Mouse (Mus musculus) thymus, adult 18-20 months (tissue): Measurements from ENCODE around the gene Spire2.

ENCODE experiments used
- DNase-seq, 2 experiments: peaks; one replicate each; pipeline ENCODE4 v3.0.0; 2022; ENCODE audit warnings: mixed read lengths in 2 of 2

The Spire2 gene

DNA sequence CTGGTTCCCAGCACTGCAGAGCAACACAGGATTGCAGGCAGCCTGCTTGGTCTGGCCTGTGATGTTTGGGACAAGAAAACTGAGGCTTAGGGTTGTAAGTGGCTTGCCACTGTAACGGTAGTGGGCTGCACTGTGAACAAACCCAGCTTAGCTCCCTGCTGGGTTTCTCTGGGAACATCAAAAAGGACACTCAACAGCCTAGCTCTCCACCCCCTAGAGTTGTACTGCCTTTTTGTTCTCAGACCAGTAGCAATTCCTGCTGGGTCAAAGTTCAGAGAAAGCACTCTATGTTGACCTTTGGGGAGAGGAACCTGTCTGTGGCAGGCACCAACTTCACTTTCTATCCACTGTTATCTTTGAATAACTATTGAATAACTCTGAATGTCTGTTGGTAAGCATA lies 2.0 kb downstream of the Spire2 start:
- no peak for DNase-seq

DNA sequence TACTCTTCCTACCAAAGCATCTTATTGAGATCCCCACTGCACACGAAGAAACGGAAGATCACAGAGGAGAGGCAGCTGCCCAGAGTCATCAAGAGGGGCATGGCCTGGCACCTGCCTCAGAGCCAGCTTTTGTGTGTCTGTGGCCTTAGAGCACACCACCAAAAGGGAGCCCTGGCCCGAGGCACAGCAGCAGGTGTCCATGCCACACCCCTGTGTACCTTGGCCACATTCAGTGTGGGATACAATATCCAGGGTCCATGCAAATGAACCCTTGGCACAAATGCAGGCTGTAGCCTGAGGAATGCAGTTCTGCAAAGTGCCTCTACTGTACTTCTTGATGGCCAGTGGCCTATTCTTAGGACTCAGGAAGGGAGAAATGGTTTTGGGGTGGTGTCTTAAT lies 5.0 kb downstream of the Spire2 start:
- DNase-seq, result no peak

- no peak for DNase-seq
Observed at GRCm38 (mm10) chr8:123340071-123340470, 7.6 kb downstream of the Spire2 start.

GRCm38 (mm10) chr8:123341040-123342015 lies 8.8 kb downstream of the Spire2 start:
- DNase-seq, result no peak

- DNase-seq, result no peak
Observed at GRCm38 (mm10) chr8:123342253-123342652, 9.7 kb downstream of the Spire2 start.

- DNase-seq, result no peak
Observed at GRCm38 (mm10) chr8:123342911-123343310, 10.4 kb downstream of the Spire2 start.

- no peak for DNase-seq
Observed at GRCm38 (mm10) chr8:123343422-123343821, 10.9 kb downstream of the Spire2 start.

DNA sequence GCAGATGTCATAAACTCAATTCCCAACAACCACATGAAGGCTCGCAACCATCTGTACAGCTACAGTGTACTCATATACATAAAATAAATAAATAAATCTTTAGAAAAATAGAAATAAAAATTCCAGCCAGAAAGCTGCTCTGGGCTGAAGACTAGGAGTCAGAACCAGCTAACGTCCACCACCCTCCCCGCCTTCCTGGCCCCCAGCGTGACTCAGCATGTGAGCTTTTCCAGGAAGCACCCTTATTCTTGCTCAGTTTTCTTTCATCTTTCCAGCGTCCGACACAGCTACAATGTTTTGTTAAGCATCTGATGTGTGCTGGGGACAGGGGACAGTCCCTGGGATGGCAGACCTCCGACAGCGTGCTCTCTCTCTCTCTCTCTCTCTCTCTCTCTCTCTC lies 12.6 kb downstream of the Spire2 start:
- DNase-seq, result no peak

DNA sequence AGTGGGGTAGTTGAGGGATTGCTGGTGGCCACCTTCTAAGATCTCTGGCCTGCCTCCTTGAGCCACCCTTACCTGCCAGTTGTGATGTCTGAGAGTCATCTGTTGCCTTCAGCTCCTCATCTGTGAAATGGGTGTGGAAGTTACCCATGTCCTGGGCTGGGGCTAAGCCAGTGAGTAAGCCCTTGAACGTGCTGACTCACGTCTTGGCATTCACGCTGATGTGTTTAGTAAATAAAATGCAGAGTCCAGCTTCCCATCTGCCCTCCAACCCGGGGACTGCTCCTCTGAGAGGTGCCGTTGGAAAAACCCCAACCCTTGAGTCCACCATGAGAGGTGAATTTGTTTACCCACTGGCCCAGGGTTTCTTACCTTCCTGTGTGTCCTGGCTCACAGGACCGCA lies 13.3 kb downstream of the Spire2 start:
- DNase-seq, result no peak

GRCm38 (mm10) chr8:123347293-123347692 lies 14.8 kb downstream of the Spire2 start:
- DNase-seq, result no peak

DNA sequence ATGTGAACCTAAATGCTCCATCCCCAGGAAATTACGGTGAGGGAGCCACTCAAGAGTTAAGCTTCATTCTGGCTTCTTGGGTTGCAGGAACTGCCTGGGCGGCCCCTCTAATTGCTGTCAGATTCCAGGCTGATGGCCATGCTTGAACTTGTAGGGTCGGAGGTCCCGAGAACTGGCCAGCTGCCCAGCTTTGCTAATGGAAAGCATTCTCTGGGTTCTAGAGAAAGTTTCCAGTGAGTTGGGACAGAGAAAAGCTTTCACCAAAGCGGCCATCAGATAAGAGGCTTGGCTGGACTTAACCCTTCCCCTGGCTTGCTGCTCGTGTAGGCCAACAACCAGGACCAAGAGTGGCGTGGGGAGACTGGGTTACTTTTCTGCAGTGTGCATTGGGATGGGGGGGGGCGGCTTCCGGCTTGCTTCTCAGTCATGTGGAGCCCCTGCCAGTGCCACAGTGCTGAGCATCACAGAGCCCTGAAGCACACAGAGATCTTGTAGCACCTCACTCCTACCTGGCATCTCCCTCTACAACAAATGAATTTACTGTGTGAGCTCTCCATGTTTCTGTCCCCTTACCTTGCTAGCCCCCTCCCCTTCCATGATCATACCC lies 15.8 kb downstream of the Spire2 start:
- DNase-seq, result no peak

DNA sequence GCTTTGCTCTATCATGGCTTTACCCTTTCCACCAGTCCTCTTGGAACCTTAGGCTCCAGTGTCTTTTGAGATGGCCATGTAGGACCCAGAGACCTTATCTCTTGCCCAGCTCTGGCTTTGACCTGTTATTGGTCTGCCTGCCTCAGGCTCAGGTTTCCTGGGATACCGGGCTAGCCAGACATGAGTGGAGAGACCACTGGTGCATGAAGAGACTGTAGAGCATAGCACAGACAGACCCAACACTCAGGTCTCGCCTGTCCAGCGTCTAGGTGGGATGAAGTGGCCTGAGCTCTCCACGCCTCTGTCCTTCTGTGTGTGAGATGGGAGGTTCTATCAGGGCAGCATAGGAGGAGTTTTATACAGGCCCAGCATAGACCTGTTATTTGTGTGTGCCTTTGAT lies 16.6 kb downstream of the Spire2 start:
- DNase-seq, result no peak

GRCm38 (mm10) chr8:123352118-123352517 lies 19.6 kb downstream of the Spire2 start:
- no peak for DNase-seq

- DNase-seq, result no peak
Observed at GRCm38 (mm10) chr8:123352786-123353185, 20.3 kb downstream of the Spire2 start.

DNA sequence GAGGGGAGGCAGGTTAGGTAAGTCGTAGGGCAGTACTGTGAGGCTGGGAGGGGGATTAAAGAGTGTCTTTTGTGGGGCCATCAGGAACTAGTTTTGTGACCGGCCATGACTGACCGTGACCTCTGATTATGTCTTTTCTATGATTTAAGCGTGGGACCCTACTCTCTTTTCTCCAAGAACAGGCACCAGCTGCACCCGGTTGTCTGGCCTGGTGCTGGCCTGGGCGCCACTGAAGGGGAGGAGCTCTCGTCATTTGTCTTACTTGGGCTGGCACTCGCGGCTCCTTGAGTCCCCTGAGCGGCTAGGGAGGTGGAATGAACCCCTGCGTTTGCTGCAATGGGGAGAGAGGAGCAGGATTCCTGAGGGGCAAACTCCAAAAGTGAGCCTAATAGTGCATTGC lies 20.7 kb downstream of the Spire2 start:
- no peak for DNase-seq

- DNase-seq, result peak; percentile 26 to 30
Observed at GRCm38 (mm10) chr8:123361082-123361739, 28.7 kb downstream of the Spire2 start.

- DNase-seq, result peak; percentile 91 to 95
Observed at GRCm38 (mm10) chr8:123373403-123374238, 41.1 kb downstream of the Spire2 start, which contains the start of gene Tcf25. TSS of gene Tcf25 (plus strand) at chr8:123373753.

DNA sequence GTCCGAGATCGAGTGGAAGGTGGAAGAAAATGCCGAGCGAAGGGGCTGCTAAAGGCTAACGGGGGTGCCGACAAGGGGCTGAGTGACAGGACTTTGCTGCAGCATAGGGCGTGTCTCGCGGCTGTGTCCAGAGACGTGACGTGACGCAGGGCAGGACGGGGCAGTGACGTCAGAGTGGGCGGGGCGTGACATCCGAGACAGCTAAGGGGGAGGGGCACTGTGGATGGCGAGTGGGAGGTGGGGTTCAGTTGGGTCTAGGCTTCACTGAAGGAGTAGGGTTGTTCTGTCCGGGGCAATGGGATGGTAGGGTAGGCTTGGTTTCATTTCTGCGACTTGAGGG lies 41.7 kb downstream of the Spire2 start:
- peak; percentile 83 to 86 for DNase-seq

GRCm38 (mm10) chr8:123375701-123376100 lies 43.2 kb downstream of the Spire2 start:
- DNase-seq, result no peak

DNA sequence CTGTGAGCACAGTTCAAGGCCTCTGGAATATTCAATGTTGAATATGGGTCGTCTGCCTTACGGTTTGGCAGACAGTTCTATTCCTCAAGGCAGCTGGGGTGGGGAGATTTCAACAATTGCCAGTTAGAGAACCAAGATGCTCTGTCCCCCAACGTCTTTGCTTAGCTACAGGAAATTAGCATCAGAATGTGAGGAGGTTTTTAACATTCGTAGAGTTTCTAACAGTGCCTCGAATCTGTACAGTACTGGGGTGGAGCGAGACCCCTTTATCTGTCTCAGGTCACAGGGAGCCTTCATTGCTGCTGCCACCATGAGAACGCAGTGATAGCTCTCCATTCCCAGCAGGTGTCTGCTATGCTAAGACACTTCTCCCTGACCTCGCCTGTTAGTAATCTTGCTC lies 43.6 kb downstream of the Spire2 start:
- DNase-seq, result no peak

GRCm38 (mm10) chr8:123381711-123382110 lies 49.2 kb downstream of the Spire2 start:
- DNase-seq, result no peak

GRCm38 (mm10) chr8:123382516-123382915 lies 50.0 kb downstream of the Spire2 start:
- no peak for DNase-seq
